Mouse (Mus musculus): ENCODE data around the gene Gm45618.

Gene Gm45618

DNA sequence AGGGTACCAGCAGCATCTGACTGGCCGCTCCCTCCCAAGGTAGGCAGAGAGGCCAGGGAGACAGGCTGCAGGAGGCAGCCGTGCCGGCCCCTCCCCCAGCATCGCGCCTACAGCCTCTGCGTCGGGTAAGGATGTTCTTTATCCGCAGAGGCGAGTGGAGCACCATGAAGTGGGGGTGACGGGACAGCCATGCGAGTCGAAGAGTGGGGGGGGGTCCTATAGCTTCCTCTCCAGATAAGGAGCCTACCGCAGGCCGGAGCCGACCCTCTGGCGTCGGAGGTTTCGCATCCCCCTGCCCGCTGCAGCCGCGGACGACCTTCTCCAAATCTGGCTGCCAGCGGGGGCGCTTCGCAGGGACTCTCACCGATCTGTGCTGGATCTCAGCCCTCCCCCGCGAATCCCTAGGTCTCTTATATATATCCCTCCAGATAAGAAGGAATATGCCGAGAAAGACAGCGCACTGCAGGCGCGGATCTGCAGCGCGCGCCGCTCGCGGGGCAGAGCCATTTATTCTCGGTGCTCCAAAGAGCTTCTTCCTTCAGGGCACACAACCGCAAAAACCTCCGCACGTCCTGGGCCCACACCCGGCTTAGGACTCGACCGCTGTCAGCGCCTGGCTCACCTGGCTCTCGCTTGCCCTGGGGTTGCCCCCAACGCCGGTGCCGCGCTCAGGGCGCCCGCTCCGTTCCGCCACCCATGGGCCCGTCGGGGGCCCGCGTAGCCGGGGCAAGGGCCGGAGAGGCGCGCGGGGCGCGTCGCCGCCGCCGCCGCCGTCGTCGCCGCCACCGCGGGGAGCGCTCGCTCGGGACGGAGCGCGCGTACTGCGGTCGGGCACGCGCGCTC lies 26.0 kb downstream of the Gm45618 start:
- no peak for DNase-seq (ENCODE audit: low spot score in 2 of 2)

DNA sequence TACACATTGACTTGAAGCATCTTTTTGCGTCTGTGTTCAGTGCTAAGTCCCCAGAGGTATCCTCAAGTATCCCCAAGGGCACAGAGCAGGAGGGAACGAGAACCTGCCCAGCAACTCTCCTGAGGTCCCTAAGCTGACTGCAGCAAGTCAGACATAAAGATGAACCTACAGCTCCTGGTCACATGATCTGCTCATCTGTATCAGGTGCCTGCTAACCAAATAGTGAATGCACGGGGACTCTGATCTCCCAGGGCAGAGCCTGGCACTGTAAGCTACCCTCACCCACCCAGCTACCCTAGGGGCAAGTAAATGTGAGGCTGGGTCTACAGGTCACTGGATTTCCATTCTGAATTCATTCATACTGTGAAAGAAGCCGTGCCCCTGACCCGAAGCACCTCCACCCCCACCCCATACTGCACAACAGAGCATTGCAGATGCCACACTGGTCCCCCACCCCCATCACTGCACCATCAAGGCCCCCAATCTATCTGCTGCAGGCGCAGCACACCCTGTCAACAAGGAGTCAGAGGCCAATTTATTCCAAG lies 26.8 kb downstream of the Gm45618 start:
- no peak for DNase-seq (ENCODE audit: low spot score in 2 of 2)

DNA sequence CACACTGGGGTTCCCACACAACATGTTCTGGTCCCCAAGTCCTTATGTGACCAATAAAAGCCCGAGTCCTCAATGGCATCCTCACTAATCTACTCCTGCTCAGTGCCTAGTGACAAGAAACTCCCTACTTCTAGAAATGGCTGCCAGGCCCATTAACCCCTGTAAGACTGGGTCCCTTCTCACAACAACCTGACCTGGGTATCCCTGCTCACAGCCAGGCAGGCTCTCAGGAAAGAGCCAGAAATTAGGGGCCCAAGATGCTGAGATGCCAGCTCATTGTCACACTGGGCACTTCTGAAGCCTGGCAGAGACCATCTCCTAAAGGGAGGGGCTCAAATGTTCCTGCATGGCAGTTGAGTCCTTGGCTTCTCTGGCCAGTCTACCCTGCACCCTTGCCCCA lies 27.5 kb downstream of the Gm45618 start:
- no peak for DNase-seq (ENCODE audit: low spot score in 2 of 2)

DNA sequence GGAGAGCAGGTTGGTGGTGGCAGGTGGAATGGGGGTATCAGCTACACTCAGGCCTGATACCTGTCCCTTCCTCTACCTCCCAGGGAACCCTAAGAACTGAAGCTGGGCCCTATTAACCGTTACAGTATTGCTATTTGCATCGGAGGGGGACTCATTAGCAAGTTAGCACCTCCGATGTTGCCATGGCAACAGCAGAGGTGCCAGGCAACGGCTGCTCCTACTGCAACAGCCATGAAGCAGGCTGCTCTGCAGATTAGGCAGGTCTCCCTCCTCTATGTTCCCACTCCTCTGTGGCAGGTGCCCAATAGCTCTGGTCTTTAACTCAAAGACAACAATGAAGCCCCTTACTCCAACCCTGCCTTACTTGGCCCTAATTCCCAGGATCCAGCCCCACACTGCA lies 28.7 kb downstream of the Gm45618 start:
- no peak for DNase-seq (ENCODE audit: low spot score in 2 of 2)

DNA sequence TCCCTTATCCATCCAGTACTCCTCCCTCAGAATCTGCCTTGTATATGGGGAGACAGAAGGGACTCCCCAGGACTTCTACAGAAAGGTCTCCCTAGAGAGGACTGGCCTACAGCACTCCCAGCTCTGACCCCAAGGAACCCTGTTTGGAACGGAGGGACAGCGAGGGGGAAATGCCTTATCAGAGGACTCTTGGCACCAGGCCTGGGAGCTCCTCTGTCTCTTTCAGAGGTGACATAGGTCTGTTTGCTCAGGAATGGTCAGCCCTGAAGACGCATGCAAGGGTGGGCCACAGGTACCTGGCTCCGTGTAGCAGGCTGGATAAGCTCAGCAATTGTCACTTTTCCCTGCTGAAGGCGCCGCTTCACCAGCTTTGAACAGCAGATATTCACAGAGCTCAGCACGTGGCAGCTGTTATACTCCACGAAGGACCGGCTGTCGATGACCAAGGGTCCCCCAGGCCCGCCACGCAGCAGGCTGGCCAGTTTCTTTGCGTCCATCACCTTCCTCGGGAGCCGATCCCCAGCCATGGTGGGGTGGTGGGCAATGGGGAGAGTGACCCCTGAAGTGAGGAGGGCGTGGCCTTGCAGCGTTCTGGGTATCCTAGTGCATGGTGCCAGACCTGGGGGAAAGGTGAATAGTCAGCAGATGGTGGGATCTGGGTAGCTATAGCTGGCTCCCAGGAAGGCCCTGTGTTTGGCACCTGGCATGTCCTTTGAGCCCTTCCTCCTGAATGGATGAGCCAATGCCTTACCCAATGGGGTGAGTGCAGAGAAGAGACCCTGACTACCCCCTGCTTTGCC lies 30.7 kb downstream of the Gm45618 start:
- DNase-seq (ENCODE audit: low spot score in 2 of 2) = no peak

DNA sequence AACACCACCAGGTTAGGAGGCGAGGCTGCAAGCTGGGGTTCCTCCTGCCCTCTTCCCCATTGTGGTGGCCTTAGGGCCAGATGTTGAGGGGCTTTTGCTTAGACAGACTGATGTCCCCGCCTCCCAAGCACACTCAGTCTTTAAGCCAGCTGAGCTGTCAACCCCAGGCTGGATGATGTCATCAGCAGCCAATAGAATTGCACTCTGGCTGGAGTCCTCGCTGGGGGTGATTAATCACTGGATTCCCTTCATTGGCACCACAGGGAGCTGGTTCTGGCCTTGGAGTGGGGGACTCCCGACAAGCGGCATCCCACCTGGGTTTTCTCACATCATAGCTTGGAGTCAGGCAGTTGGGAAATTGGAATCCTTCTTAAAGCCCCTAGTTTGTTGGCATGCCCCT lies 31.6 kb downstream of the Gm45618 start:
- no peak for DNase-seq (ENCODE audit: low spot score in 2 of 2)

DNA sequence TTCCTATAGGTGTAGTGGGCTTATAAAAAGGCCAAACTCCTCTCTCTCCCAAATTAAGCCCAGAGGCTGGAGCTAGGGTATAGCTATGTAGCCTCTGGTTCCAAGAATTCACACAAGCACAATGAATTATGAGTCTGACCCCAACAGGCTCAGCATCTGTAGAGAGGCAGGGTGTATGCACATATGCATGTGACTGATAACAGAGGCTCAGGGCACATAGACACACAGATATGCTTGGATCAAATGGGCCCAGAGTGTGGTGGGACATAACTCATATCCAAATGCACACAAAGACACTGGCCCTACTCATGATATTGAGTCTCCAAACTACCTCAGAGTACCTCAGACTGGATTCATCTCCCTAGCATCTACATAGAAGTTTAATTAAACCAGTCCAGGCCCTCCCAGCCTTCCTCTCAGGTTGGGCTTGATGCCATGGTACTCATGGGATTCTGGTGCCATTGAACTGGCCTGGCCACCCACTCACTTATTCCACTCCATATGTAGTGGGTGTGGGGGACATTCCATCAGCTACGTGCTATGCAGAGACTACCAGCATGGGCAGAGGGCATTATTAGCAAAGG lies 33.4 kb downstream of the Gm45618 start:
- DNase-seq (ENCODE audit: low spot score in 2 of 2) = no peak

DNA sequence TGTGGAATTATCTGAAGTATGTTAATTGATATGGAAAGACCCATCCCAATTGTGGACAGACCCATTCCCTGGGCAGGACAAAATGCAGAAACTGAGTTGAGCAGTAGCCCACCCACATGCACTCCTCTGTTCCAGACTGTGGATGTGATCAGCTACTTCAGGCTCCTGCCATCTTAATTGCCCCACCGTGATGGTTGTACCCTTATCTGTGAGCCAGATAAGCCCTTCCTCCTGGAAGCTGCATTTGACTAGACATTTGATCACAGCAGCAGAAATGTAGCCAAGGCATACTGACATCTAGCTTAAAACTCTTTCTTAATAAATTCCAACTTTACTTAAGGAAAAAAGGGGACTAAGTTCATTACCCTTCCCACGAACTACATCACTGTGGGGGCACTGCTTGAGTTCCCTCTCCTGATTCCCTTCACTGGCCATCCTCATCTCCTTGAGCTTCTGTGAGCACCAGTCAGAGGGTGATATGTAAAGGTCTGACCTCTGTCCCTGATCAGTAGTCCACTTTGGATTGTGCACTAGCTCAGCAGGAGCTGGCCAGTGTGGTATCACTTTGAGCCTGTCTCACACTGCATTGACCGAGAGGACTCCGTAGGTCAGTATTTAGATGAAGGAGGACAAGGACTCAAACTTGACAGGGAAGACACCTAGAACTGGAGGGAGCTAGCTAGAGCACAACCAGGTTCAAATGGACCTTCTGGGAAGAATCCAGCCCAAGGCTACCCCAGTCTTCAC lies 34.2 kb downstream of the Gm45618 start:
- DNase-seq (ENCODE audit: low spot score in 2 of 2) = no peak

DNA sequence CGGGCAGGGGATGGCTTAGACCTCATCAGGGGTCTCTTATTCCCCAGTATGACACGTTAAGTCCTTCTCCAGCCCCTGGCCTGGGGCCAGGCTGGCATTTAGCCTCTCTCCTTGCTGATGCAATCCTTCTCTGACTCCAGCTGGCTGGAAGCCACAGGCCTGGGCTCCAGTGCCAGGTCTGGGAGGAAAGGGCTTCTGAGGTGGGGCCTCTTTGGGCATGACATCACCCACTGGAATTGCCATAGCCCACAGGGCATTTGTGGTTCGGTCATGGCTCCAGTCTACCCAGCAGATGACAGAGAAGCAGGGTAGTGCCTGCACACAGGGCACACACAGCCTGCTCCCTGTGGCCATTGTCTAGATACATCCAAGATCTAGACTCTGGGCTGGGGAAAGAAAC lies 35.7 kb downstream of the Gm45618 start:
- DNase-seq (ENCODE audit: low spot score in 2 of 2) = peak in 1 of 2 experiments; percentile 80

DNA sequence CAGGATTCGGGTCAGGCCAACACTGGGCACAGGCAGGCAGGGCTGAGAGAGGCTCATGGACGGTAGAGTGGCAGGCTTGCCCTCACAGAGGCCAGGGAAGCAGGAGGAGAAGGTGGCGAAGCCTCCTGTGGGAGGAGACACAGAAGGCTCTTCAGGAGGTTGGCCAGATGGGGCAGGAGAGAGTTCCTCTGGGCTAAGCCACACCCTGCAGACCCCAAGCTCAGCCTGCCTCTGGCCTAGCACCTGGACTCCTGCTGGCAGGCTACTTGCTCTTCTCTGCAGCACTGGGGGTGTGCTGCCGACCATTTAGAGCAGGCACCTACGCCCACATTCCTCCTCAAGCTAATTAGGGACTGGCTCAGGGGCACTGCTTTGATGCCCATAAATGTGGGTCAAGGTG lies 36.1 kb downstream of the Gm45618 start:
- no peak for DNase-seq (ENCODE audit: low spot score in 2 of 2)

DNA sequence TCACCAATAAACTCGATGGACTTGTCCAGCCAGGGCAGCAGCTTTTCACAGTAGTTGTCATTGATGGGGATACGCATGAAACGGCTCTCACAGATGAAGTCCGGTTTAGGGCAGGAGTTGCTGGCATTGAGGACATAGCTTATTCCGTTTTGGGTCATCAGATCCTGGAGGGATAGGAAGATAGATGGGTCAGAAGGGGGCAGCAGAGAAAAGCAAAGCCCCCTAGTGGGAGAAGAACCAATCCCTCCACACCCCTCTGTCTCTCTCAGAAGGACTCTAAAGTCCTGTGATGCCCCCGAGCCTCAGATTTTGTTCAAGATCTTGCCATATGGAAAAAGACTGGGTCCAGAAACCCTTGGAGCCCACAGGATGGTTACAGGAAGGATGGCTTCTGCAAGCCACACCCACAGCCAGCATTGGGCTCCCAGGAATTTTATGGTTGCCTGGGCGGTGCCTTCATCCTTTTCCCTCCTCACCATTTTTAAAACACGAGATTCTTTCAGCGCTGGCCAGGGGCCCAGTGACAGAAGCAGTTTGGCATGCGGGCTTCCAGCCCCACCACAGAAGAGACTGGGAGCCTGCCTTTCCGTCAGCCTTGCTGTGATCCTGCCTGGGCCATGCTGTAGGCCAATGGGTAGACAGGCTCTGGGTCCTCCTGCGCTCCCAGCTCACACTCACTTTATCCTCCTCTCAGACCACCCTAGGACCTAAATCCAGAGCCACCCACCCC lies 36.8 kb downstream of the Gm45618 start:
- DNase-seq (ENCODE audit: low spot score in 2 of 2) = peak; percentile 33 to 69

DNA sequence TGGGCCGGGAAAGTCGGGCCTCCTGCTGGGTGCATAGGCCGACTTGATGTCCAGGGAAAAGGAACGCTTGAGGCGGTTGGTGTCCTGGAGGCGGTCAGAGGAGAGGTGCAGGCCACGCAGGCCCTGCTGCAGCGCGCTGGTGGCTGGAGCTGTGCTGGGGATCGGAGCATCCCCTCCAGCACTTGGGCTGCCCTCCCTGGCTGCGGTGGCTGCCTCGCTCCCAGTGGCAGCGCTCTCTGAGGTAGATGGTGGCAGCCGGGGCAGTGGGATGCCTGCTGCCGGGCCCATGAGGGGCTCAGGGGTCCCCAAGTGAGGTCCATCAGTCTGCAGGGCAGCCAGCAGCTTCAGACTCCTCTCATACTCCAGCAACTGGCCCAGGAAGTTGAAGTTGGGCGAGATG lies 37.9 kb downstream of the Gm45618 start:
- no peak for DNase-seq (ENCODE audit: low spot score in 2 of 2)

DNA sequence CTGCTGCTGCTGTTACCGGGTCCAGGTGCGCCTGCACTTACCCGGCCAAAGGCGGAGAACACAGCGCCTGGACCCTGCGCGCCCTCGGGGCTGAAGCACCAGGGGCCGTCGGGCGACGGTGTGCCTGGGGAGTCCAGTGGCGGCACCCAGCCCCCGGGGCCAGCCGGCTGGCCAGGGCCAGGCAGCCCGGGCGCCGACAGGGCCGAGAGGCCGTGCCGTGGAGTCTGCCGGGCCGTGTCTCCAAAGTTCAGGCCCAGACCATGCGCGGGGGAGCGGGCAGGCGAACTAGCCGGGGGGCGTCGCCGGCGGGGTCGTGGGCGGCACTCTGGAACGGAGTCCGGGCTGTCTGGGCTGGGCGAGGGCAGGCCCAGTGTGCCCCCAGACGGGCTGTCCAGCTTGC lies 38.4 kb downstream of the Gm45618 start:
- no peak for DNase-seq (ENCODE audit: low spot score in 2 of 2)

DNA sequence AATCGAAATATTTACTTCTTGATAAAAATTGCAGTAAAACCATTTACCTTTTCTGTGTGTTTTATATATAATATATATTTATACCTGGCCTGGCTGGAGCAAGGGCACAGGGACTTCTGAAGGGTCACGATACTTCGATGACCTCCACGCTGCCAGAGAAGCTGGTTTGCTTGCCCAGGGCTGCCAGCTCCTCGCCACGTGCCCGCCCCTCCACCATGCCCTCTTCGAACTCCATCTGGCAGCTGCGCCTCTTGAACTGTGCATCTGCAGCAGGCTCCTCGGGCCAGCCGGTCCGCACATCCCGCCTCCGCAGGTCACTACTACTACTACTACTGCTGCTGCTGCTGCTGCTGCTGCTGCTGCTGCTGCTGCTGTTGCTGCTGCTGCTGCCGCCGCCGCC lies 38.8 kb downstream of the Gm45618 start:
- DNase-seq (ENCODE audit: low spot score in 2 of 2) = no peak

DNA sequence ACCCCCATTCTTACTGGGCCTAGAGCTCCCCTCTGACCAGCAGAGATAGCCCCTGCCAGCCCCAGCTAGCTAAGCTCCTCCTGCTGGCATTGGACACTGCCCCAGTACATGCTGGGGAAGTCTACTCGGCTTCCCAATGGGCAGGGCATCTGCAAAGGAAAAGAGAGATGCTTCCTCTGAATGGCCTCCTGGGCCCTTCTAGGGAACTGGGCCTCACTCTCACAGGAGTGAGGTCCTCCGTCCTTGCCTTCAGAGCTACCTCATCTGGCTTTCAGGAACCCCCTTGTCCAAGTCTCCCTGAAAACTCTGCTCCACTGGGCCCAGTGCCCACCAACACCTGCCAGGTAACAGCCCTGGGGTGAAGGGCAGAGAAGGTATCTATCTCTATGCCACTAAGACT lies 39.7 kb downstream of the Gm45618 start:
- no peak for DNase-seq (ENCODE audit: low spot score in 2 of 2)

DNA sequence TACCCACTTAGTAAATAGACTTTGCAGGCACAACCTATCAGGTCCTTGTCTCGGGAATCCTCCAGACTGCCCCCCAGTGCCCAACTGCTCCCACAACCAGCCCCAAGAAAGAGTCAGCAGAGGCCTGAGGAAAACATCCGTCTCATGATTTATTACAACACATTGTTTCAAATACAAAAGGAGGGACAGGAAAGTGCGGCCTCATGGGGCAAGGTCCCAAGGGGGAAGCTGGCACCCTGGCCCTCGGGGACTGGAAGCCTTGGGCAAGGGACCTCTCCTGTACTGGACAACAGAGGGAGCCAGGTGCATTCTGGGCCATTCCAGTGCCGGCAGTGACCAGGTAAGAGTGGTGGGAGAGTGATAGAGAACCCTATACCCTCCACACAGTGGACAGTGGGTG lies 41.2 kb downstream of the Gm45618 start:
- no peak for DNase-seq (ENCODE audit: low spot score in 2 of 2)

DNA sequence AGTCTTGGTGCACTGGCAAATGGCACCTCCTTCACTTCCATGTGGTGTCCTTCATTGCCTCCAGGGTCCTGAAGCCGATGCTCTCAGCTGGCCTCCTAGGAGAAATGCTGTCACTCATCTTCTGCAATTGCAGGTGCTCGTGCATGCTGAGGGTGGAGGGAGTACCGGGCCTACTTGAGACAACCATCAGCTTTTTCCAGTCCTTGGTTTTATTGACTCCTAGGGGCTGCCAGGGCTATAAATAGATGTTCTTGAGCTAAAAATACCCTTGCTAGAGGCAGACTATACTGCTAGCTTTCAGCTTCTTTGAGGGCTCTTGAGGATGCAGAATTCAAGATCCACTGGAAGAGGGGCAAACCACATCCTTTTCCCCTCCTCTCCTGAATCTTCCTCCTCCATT lies 43.4 kb downstream of the Gm45618 start:
- DNase-seq (ENCODE audit: low spot score in 2 of 2) = no peak

DNA sequence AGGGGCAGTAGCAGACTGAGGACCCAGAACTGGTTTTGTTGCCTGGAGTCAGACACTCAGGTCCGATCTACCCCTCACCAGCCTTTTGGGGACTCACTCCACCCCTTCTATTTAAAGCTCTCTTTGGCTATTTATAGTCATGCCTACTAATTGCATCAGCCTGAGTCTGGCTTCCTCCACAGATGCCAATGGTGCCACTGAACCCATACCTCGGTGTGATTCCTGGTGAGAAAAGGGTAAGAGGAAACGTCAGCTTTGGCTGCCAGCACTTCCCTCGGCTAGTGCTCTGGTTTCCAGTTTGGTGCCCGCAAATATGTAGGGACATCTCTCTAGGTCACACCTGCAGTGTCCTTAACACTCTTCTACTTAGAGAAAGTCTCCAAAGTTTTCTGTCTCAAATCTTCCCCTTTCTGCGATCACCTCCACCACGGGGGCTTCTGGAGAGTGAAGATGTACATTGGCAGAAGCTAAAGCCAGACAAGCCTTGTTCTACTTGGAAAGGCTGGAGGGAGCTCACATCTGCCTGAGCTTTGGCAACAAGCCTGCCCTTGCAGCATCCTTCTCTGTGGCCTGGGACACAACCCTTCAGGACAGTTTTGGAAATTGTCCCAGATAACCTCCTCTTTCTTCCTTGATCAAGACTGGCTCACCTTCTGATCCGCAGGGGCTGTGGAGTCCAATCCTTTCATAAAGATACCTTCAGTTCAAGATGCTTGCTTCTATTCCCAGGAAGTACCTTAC lies 46.2 kb downstream of the Gm45618 start:
- no peak for DNase-seq (ENCODE audit: low spot score in 2 of 2)

DNA sequence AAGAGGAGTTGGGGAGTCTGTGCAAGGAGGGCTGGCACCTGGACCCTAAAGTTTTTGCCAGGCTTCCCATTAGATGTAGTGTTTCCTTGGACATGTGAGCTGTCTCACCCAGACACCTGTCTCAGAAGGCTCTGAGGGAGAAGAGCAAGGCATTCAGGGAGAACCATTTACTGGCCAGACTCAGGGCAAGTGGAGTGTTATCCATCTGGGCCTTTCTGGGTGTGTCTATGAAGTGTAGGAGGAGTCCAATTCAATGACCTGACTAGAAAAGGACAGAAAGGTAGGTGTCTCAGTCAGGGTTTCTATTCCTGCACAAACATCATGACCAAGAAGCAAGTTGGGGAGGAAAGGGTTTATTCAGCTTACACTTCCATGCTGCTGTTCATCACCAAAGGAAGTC lies 48.8 kb downstream of the Gm45618 start:
- no peak for DNase-seq (ENCODE audit: low spot score in 2 of 2)

DNA sequence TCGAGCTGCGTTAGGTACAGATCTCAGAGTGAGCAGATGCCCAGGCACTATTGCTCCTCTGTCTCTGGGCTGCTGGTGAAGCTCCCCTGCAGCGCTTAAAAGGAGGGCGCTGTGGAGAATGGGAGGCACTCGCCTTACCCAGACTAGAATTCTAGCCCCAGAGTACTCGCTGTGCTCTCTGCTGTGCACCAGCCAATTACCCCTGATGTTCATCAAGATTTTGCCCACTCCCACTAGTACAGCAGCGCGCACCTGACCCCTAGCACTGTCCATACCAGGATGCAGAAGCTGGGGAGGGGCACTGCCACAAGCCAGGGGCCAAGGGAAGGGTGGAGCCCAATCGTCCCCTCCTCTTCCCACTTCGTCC lies 49.3 kb downstream of the Gm45618 start:
- DNase-seq (ENCODE audit: low spot score in 2 of 2) = no peak

All from urinary bladder, postnatal 36 days (tissue).